Mouse (Mus musculus) G1E (cell line): ENCODE measurements at regions not wholly inside any gene's neighbourhood (a gene's known extent, or its start where the extent isn't known, plus 50 kb on each side); places are given as distances from the start of the nearest gene placed in this dataset.

Experiments
- CTCF ChIP-seq: IDR thresholded peaks from 2 replicates; pipeline ENCODE4 v1.5.1; 2012; ENCODE audit warnings: low read depth, low read length, inconsistent platforms, mixed read lengths
- GATA1 ChIP-seq: IDR thresholded peaks from 2 replicates; pipeline ENCODE4 v1.6.1; 2012; ENCODE audit warnings: borderline replicate concordance, low read length, inconsistent platforms, mixed read lengths
- GATA2 ChIP-seq: IDR thresholded peaks from 2 replicates; pipeline ENCODE4 v1.6.1; 2012; ENCODE audit warnings: low read depth, low read length, inconsistent platforms, borderline replicate concordance

DNA sequence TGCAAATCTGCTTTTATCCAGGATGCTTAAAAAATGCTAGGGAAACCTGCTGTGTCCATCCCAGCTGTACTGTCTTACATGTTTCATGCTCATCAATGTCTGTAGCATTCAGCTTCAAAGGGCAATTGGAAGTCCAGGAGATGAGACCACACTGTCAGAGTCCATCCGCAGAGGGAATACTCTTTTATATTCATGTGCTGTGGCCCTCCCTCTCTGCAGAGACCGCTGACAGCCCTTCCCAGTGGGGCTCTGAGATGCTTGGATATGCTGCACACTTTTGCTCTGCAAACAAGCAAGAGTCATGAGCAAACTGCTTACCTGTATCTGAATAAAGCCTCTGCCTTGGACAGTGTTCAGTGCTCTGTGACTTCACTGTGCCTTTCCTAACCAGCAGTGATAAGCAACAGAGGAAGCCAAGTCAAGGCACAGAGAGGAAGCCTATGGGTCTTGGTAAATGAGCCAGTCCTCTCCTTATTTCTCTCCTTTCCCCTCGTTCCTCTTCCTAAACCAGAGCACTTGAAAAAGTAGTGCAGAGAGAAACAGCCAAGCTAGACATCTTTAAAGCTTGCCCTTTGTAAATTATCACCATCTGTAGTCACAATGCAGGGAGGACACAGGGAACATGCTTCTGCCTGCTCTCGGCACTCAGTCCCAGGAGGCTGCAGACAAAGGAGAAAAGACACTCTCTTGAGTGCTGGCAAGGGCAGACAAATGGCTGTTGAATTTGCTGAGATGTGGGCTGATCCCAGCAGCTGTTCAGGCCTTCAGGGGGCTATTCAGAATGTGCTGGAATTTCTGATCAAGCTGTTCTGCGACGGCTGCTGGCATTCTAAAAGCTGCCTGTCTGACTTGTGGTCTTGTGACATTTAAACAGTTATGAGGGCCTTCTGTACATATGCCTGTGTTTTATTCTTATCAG is 136.2 kb upstream of the Ghitm start:
- no peak for TF ChIP-seq CTCF
- TF ChIP-seq GATA2 = no peak
- TF ChIP-seq GATA1 = no peak
